Mouse (Mus musculus): ENCODE results near the gene Uqcrc2. TPM values are rescaled to one million over a fixed set of nuclear protein-coding genes. Genes with fewer than 3 reads are reported as not detected.
A peak's percentile ranks its signal among the peaks of the same experiment; 100 is the strongest.

The Uqcrc2 gene
- polyA plus RNA-seq, 1 experiment, result 72.1 TPM

DNA sequence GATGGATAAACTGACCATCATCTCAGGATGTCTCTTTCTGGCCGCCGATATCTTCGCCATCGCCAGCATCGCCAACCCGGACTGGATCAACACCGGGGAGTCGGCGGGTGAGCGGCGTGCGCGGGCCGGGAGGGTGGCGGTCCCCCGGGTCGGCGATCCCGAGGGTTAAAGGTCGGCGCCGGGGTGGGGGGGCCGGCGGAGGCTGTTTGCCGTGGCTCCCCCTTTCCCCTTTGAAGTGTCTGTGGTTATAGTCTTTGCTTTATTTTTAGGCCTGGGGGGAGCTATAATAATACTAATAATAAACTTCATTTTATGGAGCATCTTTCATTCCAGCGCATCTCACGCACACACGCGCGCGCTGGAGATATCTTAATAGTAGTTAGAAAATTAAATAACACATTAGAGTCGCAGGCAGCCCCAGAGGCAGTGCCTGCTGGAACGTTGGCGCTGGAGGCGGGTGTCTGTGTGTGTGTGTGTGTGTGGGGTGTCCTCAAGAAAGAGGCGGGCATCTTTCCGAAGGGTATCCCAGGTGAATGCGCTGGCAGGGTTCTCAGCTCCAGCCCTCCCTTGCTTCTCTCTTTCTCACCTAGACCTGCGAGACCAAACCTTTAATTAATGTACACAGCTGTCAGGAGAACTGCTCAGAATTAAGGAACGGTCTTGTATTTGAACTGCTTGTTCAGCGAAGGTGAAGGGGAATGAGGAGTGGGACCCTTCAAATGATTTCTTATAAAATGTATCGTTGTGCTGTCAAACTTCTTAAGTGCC lies 43.0 kb downstream of the Uqcrc2 start:
- Histone ChIP-seq H3K4me3 (replicated peaks; ENCODE audit: control insufficient read depth, low read depth, low read length) (peak overlapping the region; percentile 94), H3K4me1 (ENCODE audit: control insufficient read depth, insufficient read depth, low read length) (peaks cover 2% of the 10 kb centered on the region), H3K27ac (ENCODE audit: control insufficient read depth, insufficient read depth, low read depth, low read length, poor library complexity) (0 out of 2 replicates have a peak overlapping the region, but pooled peaks have one; percentile 34)
- 1% methylated on average over 42 of the region's 42 CpGs for WGBS
- TF ChIP-seq CTCF (IDR thresholded peaks at IDR 0.05; ENCODE audit: control insufficient read depth, insufficient read depth, low read length), result no peak
- no peak for TF ChIP-seq POLR2A (IDR thresholded peaks at IDR 0.05; ENCODE audit: borderline replicate concordance, control insufficient read depth, low read depth, low read length)

DNA sequence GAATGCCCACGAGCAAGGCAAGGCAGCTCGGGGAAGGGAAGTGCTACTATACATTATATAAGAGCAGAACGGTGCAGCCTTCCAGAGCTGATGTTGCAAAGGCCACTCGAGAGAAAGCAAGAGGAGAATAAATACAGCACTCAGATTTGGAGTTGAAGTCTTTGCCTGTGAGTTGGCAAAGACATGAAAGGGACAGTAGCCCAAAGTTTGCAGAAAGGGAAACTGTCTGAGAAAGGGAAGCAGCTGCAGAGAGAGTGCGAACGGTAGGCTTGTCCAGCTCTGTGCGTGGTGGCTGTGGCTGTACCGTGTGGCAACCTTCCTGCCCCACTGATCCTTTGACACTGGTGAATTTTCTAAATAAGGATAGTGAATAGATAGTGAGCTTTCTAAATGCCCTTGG lies 44.0 kb downstream of the Uqcrc2 start:
- 3% methylated on average over 8 of the region's 8 CpGs for WGBS
- H3K4me3 ChIP-seq (replicated peaks; ENCODE audit: control insufficient read depth, low read depth, low read length), result no peak overlapping the region
- H3K27ac ChIP-seq (ENCODE audit: control insufficient read depth, insufficient read depth, low read depth, low read length, poor library complexity), result no peak overlapping the region

DNA sequence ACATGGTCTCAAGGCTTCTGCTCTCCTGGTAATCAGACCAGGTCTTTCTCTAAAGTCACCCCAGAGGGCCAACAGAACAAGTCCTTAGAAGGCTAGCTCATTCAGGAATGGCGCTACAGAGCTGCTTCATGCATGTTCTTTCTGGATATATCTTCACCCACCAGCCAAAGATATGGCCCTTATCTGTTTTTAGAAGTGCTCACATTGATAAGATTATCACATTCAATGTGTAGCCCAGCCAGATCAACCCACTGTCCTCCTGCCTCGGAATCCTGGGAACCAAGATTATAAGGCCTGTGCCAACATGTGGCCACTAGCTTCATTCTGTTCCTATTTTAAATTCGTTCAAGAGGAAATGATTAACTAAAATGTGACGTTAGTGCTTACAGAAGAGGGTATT lies 47.0 kb downstream of the Uqcrc2 start:
- TF ChIP-seq POLR2A (IDR thresholded peaks at IDR 0.05; ENCODE audit: borderline replicate concordance, control insufficient read depth, low read depth, low read length), result no peak
- TF ChIP-seq CTCF (IDR thresholded peaks at IDR 0.05; ENCODE audit: control insufficient read depth, insufficient read depth, low read length), result no peak
- no peak overlapping the region for H3K27ac ChIP-seq (ENCODE audit: control insufficient read depth, insufficient read depth, low read depth, low read length, poor library complexity)
- 38% methylated on average over 4 of the region's 4 CpGs for WGBS
- no peak overlapping the region for H3K4me3 ChIP-seq (replicated peaks; ENCODE audit: control insufficient read depth, low read depth, low read length)
- peaks cover 2% of the 10 kb centered on the region for H3K4me1 ChIP-seq (ENCODE audit: control insufficient read depth, insufficient read depth, low read length)

More for the DNA sequence above, 44.0 kb downstream of the Uqcrc2 start:
- H3K4me1 ChIP-seq (ENCODE audit: control insufficient read depth, insufficient read depth, low read length), result peaks cover 2% of the 10 kb centered on the region
- no peak for TF ChIP-seq CTCF (IDR thresholded peaks at IDR 0.05; ENCODE audit: control insufficient read depth, insufficient read depth, low read length)
- TF ChIP-seq POLR2A (IDR thresholded peaks at IDR 0.05; ENCODE audit: borderline replicate concordance, control insufficient read depth, low read depth, low read length), result no peak

DNA sequence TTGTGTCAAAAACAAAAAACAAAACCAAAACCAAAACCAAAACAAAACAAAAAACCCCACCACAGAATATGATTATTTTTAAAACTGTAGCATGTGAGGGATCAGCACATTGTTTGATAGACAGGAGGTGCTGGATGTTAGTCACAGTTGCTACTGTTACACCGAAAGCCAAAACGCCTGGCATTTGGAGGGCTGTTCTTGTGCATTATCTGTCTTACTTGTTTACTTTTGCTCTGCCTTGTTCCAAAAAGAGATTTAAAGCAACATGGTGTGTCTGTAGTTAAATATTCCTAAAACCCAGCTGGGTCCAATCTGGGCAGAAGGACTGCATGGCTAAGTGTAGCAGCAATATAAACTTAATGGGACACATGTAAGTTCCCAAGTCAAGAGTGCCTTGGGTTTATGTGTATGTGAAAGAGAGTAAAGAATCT lies 49.8 kb downstream of the Uqcrc2 start:
- no peak for TF ChIP-seq CTCF (IDR thresholded peaks at IDR 0.05; ENCODE audit: control insufficient read depth, insufficient read depth, low read length)
- TF ChIP-seq POLR2A (IDR thresholded peaks at IDR 0.05; ENCODE audit: borderline replicate concordance, control insufficient read depth, low read depth, low read length), result no peak
- Histone ChIP-seq H3K27ac (ENCODE audit: control insufficient read depth, insufficient read depth, low read depth, low read length, poor library complexity) (no peak overlapping the region), H3K4me3 (replicated peaks; ENCODE audit: control insufficient read depth, low read depth, low read length) (no peak overlapping the region), H3K4me1 (ENCODE audit: control insufficient read depth, insufficient read depth, low read length) (no peaks in the 10 kb centered on the region)
- WGBS, result 79% methylated on average over 2 of the region's 2 CpGs

DNA sequence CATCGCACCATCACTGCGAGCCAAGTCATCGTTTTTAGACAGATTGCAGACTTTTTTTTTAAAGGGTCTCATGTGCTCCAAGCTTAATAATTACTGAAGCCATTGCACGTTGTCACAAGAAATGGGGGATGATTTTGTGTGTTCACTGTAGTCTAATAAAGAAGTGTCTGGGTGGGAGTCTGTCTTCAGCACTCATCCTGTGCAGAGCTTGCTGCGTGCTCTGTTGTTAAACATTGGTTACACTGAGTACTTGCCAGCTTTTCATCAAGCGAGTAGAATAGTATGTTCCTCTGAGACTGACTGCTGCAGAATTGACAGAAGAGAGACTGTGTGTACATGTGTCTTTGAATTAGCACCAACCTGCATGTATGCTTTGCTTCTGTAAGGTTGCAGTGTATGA lies 50.3 kb downstream of the Uqcrc2 start:
- Histone ChIP-seq H3K4me1 (ENCODE audit: control insufficient read depth, insufficient read depth, low read length) (no peaks in the 10 kb centered on the region), H3K27ac (ENCODE audit: control insufficient read depth, insufficient read depth, low read depth, low read length, poor library complexity) (no peak overlapping the region), H3K4me3 (replicated peaks; ENCODE audit: control insufficient read depth, low read depth, low read length) (no peak overlapping the region)
- WGBS, result 88% methylated on average over 6 of the region's 6 CpGs
- TF ChIP-seq CTCF (IDR thresholded peaks at IDR 0.05; ENCODE audit: control insufficient read depth, insufficient read depth, low read length) (no peak), POLR2A (IDR thresholded peaks at IDR 0.05; ENCODE audit: borderline replicate concordance, control insufficient read depth, low read depth, low read length) (no peak)

DNA sequence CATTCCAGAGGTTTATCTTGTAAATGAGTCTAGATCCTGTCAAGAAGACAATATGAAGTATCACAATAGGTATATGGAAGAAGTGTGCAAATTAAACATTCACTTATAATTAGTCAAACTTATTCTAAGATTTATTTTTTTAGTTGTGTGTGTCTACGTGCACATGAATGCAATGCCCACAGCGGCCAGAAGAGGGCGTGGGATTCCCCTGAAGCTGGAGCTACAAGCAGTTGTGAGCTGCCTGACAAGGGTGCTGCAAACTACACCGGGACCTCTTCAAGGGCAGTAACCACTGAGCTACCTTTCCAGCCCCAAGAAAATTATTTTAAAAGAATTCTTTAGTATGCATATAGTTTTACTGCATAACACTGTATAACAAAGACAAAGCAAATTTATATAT lies 55.7 kb downstream of the Uqcrc2 start:
- H3K4me3 ChIP-seq (replicated peaks; ENCODE audit: control insufficient read depth, low read depth, low read length), result no peak overlapping the region
- 78% methylated on average over 4 of the region's 4 CpGs for WGBS
- H3K27ac ChIP-seq (ENCODE audit: control insufficient read depth, insufficient read depth, low read depth, low read length, poor library complexity), result no peak overlapping the region
- TF ChIP-seq CTCF (IDR thresholded peaks at IDR 0.05; ENCODE audit: control insufficient read depth, insufficient read depth, low read length) (peak; percentile 50; the same call in 1 of the 2 replicates), POLR2A (IDR thresholded peaks at IDR 0.05; ENCODE audit: borderline replicate concordance, control insufficient read depth, low read depth, low read length) (no peak)
- H3K4me1 ChIP-seq (ENCODE audit: control insufficient read depth, insufficient read depth, low read length), result no peaks in the 10 kb centered on the region; the same call in 1 of the 2 replicates

DNA sequence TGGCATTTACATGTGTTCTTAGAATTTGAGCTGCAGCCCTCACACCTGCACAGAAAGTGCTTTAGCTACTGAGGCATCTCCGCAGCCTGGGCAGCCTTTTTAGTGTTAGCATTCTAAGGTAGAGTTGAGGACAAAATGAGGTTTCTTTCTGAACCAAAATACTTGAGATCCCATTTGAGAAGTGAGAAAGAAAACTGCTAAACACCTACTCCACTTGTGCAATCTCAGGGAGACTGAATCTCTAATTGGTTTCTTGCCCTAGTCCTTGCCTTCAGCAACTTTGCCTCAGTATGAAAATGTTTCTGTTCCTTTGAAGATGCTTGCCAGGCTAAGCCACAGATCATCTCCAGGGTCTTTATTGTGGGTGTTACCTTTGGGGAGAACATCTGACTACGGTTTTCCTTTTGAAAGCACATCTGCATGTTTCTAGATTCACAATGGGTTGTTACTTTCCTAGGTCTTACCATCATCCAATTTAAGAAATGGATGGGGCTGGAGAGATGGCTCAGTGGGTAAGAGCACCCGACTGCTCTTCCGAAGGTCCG lies 58.9 kb downstream of the Uqcrc2 start:
- Histone ChIP-seq H3K27ac (ENCODE audit: control insufficient read depth, insufficient read depth, low read depth, low read length, poor library complexity) (no peak overlapping the region), H3K4me3 (replicated peaks; ENCODE audit: control insufficient read depth, low read depth, low read length) (no peak overlapping the region), H3K4me1 (ENCODE audit: control insufficient read depth, insufficient read depth, low read length) (no peaks in the 10 kb centered on the region; the same call in 1 of the 2 replicates)
- TF ChIP-seq POLR2A (IDR thresholded peaks at IDR 0.05; ENCODE audit: borderline replicate concordance, control insufficient read depth, low read depth, low read length) (no peak), CTCF (IDR thresholded peaks at IDR 0.05; ENCODE audit: control insufficient read depth, insufficient read depth, low read length) (no peak)
- whole genome bisulfite sequencing, result 86% methylated on average over 5 of the region's 5 CpGs

DNA sequence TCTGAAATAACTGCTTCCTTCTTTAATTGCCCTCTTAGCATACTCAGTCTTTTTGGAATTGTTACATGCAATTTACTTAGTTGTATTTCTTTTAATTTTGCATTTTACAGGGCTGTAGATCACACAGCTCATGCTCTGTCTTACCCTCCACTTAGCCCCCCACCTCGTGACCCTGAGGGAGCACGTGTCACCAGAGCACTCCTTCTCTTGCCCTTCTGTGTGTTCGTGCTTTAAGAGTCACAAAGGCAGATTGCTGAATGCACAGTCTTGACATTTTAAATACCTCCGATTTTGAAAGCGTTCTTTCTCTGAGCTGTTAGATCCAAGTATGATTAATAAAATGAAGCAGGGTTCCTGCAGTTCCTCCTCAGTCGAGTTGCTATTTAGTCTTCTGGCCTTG lies 60.2 kb downstream of the Uqcrc2 start:
- TF ChIP-seq POLR2A (IDR thresholded peaks at IDR 0.05; ENCODE audit: borderline replicate concordance, control insufficient read depth, low read depth, low read length), result no peak
- no peak for TF ChIP-seq CTCF (IDR thresholded peaks at IDR 0.05; ENCODE audit: control insufficient read depth, insufficient read depth, low read length)
- 78% methylated on average over 6 of the region's 6 CpGs for WGBS
- no peaks in the 10 kb centered on the region; the same call in 1 of the 2 replicates for H3K4me1 ChIP-seq (ENCODE audit: control insufficient read depth, insufficient read depth, low read length)

More for the DNA sequence above, 60.2 kb downstream of the Uqcrc2 start:
- Histone ChIP-seq H3K4me3 (replicated peaks; ENCODE audit: control insufficient read depth, low read depth, low read length) (no peak overlapping the region), H3K27ac (ENCODE audit: control insufficient read depth, insufficient read depth, low read depth, low read length, poor library complexity) (no peak overlapping the region)
